Mouse (Mus musculus) cerebellum, adult 11 months (tissue): ENCODE results near the gene Qrfpr.

Experiments
- DNase-seq: peaks from one replicate; pipeline ENCODE4 v3.0.0; 2022

Qrfpr gene

GRCm38 (mm10) chr3:36221743-36222682 lies at the start of gene Qrfpr:
Gene Qrfpr, minus strand, starts transcription at chr3:36222313.
- no peak for DNase-seq

- no peak for DNase-seq
These were observed 41.8 kb upstream of the Qrfpr start for GRCm38 (mm10) chr3:36263873-36264272.

- no peak for DNase-seq
These were observed 41.2 kb upstream of the Qrfpr start for GRCm38 (mm10) chr3:36263265-36263664.

GRCm38 (mm10) chr3:36250585-36250984 lies 28.5 kb upstream of the Qrfpr start:
- no peak for DNase-seq

GRCm38 (mm10) chr3:36248446-36248845 lies 26.3 kb upstream of the Qrfpr start:
- no peak for DNase-seq

GRCm38 (mm10) chr3:36229941-36230340 lies 7.8 kb upstream of the Qrfpr start:
- no peak for DNase-seq

- no peak for DNase-seq
These were observed 5.1 kb upstream of the Qrfpr start for GRCm38 (mm10) chr3:36227246-36227645.

GRCm38 (mm10) chr3:36223361-36223760 lies 1.2 kb upstream of the Qrfpr start:
- no peak for DNase-seq

GRCm38 (mm10) chr3:36212758-36213157 lies 9.4 kb downstream of the Qrfpr start:
- no peak for DNase-seq

GRCm38 (mm10) chr3:36210939-36211338 lies 11.2 kb downstream of the Qrfpr start:
- no peak for DNase-seq

- DNase-seq: no peak
These were observed 12.1 kb downstream of the Qrfpr start for GRCm38 (mm10) chr3:36209776-36210555.

- no peak for DNase-seq
These were observed 14.4 kb downstream of the Qrfpr start for GRCm38 (mm10) chr3:36207520-36208264.

- DNase-seq: no peak
These were observed 19.2 kb downstream of the Qrfpr start for GRCm38 (mm10) chr3:36202932-36203331.

- no peak for DNase-seq
These were observed 21.0 kb downstream of the Qrfpr start for GRCm38 (mm10) chr3:36201098-36201497.

- DNase-seq: no peak
These were observed 32.9 kb downstream of the Qrfpr start for GRCm38 (mm10) chr3:36189243-36189642.

- DNase-seq: no peak
These were observed 35.6 kb downstream of the Qrfpr start for GRCm38 (mm10) chr3:36186510-36186909.

- peak; percentile 14 for DNase-seq
These were observed 40.6 kb downstream of the Qrfpr start for GRCm38 (mm10) chr3:36181519-36181918.

GRCm38 (mm10) chr3:36173761-36174160 lies 48.4 kb downstream of the Qrfpr start:
- DNase-seq: no peak

- DNase-seq: no peak
These were observed 50.8 kb downstream of the Qrfpr start for GRCm38 (mm10) chr3:36171348-36171747.

- no peak for DNase-seq
These were observed 51.4 kb downstream of the Qrfpr start for GRCm38 (mm10) chr3:36170670-36171210.

- no peak for DNase-seq
These were observed 66.8 kb downstream of the Qrfpr start for GRCm38 (mm10) chr3:36155268-36155667.

- DNase-seq: peak; percentile 80
These were observed 71.0 kb downstream of the Qrfpr start, which contains the start of gene D3Ertd254e for GRCm38 (mm10) chr3:36150934-36151686. Gene D3Ertd254e, plus strand, starts transcription at chr3:36151017.
